Mouse (Mus musculus) urinary bladder, postnatal 0 days (tissue): ENCODE data around the gene Lcmt2. TPM values are rescaled to one million over a fixed set of nuclear protein-coding genes. Genes with fewer than 3 reads are reported as not detected.

Experiments
- polyA plus RNA-seq: library from polyadenylated mRNA; unstranded; fragments of >200 nt; fragmentation: Nextera tagmentation; extraction: Ambion mirVana; gene quantifications from 2 replicates; pipeline ENCODE4 v1.2.1, GENCODE M21; 2015

Lcmt2 gene
- polyA plus RNA-seq = 11.3 and 12.6 TPM in 2 replicates

GRCm38 (mm10) chr2:121140018-121140882, at the start of gene Lcmt2, which contains the start of gene Adal:
Gene Lcmt2, minus strand, starts transcription at chr2:121140653.
Gene Adal, plus strand, starts transcription at chr2:121140428.

GRCm38 (mm10) chr2:121170980-121171742, 30.7 kb upstream of the Lcmt2 start, which contains the start of gene Zscan29:
Gene Zscan29, minus strand, starts transcription at chr2:121171125.

GRCm38 (mm10) chr2:121170481-121170971, 30.1 kb upstream of the Lcmt2 start, which contains the start of gene Tubgcp4:
Gene Tubgcp4, plus strand, starts transcription at chr2:121170654.

GRCm38 (mm10) chr2:121109695-121110094, 30.8 kb downstream of the Lcmt2 start, which contains the start of gene Tgm7:
Gene Tgm7, minus strand, starts transcription at chr2:121109795.

GRCm38 (mm10) chr2:121085480-121086185, 54.8 kb downstream of the Lcmt2 start, which contains the start of gene Tgm5:
Gene Tgm5, minus strand, starts transcription at chr2:121085841.

Other genes with a start within 250 kb of the Lcmt2 start
- gene Ubr1, start 169.9 kb downstream of the Lcmt2 start, polyA plus RNA-seq = 9.0 and 10.4 TPM in 2 replicates
- 1.5 and 3.2 TPM in 2 replicates for gene Tmem62, start 163.6 kb downstream of the Lcmt2 start, polyA plus RNA-seq
- gene Ccndbp1, start 132.2 kb downstream of the Lcmt2 start, polyA plus RNA-seq = 29.1 and 33.2 TPM in 2 replicates
- gene Epb42, start 103.6 kb downstream of the Lcmt2 start, polyA plus RNA-seq = 0.23 and 0.99 TPM in 2 replicates
- gene Tgm5, start 54.8 kb downstream of the Lcmt2 start, polyA plus RNA-seq = 0.13 TPM in 1 of 2 replicates, not detected in the other
- gene Tgm7, start 30.9 kb downstream of the Lcmt2 start, polyA plus RNA-seq = not detected in 2 replicates
- 8.5 and 10.5 TPM in 2 replicates for gene Adal, start 225 bp downstream of the Lcmt2 start, polyA plus RNA-seq
- 17.4 and 19.6 TPM in 2 replicates for gene Tubgcp4, start 30.0 kb upstream of the Lcmt2 start, polyA plus RNA-seq
- 4.8 TPM in 2 replicates for gene Zscan29, start 30.5 kb upstream of the Lcmt2 start, polyA plus RNA-seq
- gene Trp53bp1, start 130.8 kb upstream of the Lcmt2 start, polyA plus RNA-seq = 15.2 and 16.1 TPM in 2 replicates
- 5.1 and 7.2 TPM in 2 replicates for gene Map1a, start 148.9 kb upstream of the Lcmt2 start, polyA plus RNA-seq
- gene Ppip5k1, start 214.7 kb upstream of the Lcmt2 start, polyA plus RNA-seq = 8.2 and 8.4 TPM in 2 replicates
- gene Ckmt1, start 217.1 kb upstream of the Lcmt2 start, polyA plus RNA-seq = 25.7 and 29.6 TPM in 2 replicates
- not detected in 2 replicates for gene Strc, start 246.5 kb upstream of the Lcmt2 start, polyA plus RNA-seq